Mouse (Mus musculus) lung, postnatal 0 days (tissue): ENCODE measurements at regions not wholly inside any gene's neighbourhood (a gene's known extent, or its start where the extent isn't known, plus 50 kb on each side); places are given as distances from the start of the nearest gene placed in this dataset.

Experiments
- ATAC-seq: fragments of 200-750 bp; cut with Nextera tagmentation; 2 replicates; pipeline ENCODE4 v1.8.0; 2017; ENCODE audit warnings: moderate library complexity
- DNase-seq: peaks from one replicate; pipeline ENCODE4 v3.0.0-alpha.2; 2016; ENCODE audit warnings: low spot score
- H3K27ac ChIP-seq: fragments of 300-500 bp; sonication (generic); 2 replicates; pipeline ENCODE4 v1.5.1; 2014; ENCODE audit warnings: antibody characterized with exemption, mild to moderate bottlenecking, low read length, mixed read lengths
- H3K27me3 ChIP-seq: fragments of 300-500 bp; sonication (generic); replicated peaks from 2 replicates; pipeline ENCODE4 v1.6.1; 2014; ENCODE audit warnings: low read length, mixed read lengths; ENCODE audit not compliant: insufficient read depth
- H3K36me3 ChIP-seq: fragments of 300-500 bp; sonication (generic); 2 replicates; pipeline ENCODE4 v1.6.1; 2014; ENCODE audit warnings: low read length, mixed read lengths; ENCODE audit not compliant: insufficient read depth
- H3K4me1 ChIP-seq: fragments of 300-500 bp; sonication (generic); 2 replicates; pipeline ENCODE4 v1.6.1; 2014; ENCODE audit warnings: antibody characterized with exemption, low read depth, low read length, mixed read lengths; ENCODE audit not compliant: insufficient read depth
- H3K4me2 ChIP-seq: fragments of 300-500 bp; sonication (generic); replicated peaks from 2 replicates; pipeline ENCODE4 v1.6.1; 2014; ENCODE audit warnings: low read depth, mild to moderate bottlenecking, low read length, moderate library complexity, mixed read lengths
- H3K4me3 ChIP-seq: fragments of 300-500 bp; sonication (generic); 2 replicates; pipeline ENCODE4 v1.5.1; 2014; ENCODE audit warnings: low read depth, low read length
- H3K9ac ChIP-seq: fragments of 300-500 bp; sonication (generic); replicated peaks from 2 replicates; pipeline ENCODE4 v1.6.1; 2014; ENCODE audit warnings: low read depth, mild to moderate bottlenecking
- H3K9me3 ChIP-seq: fragments of 300-500 bp; sonication (generic); 2 replicates; pipeline ENCODE4 v1.6.1; 2016; ENCODE audit warnings: low read length, mixed read lengths
- CTCF ChIP-seq: IDR thresholded peaks from 2 replicates; pipeline ENCODE4 v1.5.1; 2016; ENCODE audit warnings: antibody characterized with exemption, mild to moderate bottlenecking
- EP300 ChIP-seq: IDR thresholded peaks from 2 replicates; pipeline ENCODE4 v1.6.1; 2016; ENCODE audit warnings: antibody characterized with exemption, mild to moderate bottlenecking, control low read depth
- WGBS: fragments of 180-500 bp; shearing (Covaris S2); extraction: QIAGEN DNeasy Blood & Tissue Kit; methylation state at CpG from one replicate; pipeline ENCODE4 v1.1.7; 2014; 5-methylcytosine and 5-hydroxymethylcytosine counted together

GRCm38 (mm10) chr15:49335523-49336040, 4549.1 kb upstream of the Gm7489 start:
- Histone ChIP-seq H3K4me1 (no peaks in the 10 kb centered on the region), H3K36me3 (no peaks in the 10 kb centered on the region), H3K27ac (no peak overlapping the region), H3K4me2 (no peak overlapping the region), H3K9ac (no peak overlapping the region), H3K27me3 (no peaks in the 10 kb centered on the region), H3K4me3 (no peak overlapping the region), H3K9me3 (no peaks in the 10 kb centered on the region)
- TF ChIP-seq CTCF (no peak), EP300 (no peak)
- no peak for DNase-seq
- ATAC-seq = no peak
- 56% methylated on average over 2 of the region's 2 CpGs for WGBS

- H3K27ac ChIP-seq = no peak overlapping the region
- H3K4me3 ChIP-seq = no peak overlapping the region
- no peak for DNase-seq
- no peaks in the 10 kb centered on the region for H3K36me3 ChIP-seq
- WGBS = 82% methylated on average over 1 of the region's 1 CpGs
- H3K27me3 ChIP-seq = no peaks in the 10 kb centered on the region
- no peaks in the 10 kb centered on the region for H3K4me1 ChIP-seq
- no peaks in the 10 kb centered on the region for H3K9me3 ChIP-seq
- no peak for ATAC-seq
- no peak overlapping the region for H3K9ac ChIP-seq
- TF ChIP-seq CTCF = no peak
- no peak for TF ChIP-seq EP300
- no peak overlapping the region for H3K4me2 ChIP-seq
Observed at GRCm38 (mm10) chr15:49347029-49347428, 4537.7 kb upstream of the Gm7489 start.

DNA sequence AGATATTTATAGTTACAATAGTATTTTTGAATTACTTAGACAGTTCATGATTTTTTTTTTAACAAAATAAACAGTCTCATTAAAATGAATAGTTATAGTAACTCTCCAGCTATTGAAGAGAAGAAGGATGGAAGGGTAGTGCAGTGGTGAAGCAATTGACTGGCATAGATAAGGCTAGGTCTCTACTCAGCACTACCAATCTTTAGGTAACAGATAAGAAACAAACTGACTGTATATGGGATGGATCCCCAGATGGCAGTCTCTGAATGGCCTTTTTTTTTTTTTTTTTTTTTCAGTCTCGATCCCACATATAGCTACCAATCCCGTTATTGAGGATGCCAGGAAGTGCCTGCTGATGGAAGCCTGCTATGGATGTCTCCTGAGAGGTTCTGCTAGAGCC, 4528.6 kb upstream of the Gm7489 start:
- Histone ChIP-seq H3K4me3 (no peak overlapping the region), H3K9me3 (no peaks in the 10 kb centered on the region), H3K4me1 (no peaks in the 10 kb centered on the region), H3K4me2 (no peak overlapping the region), H3K27ac (no peak overlapping the region), H3K9ac (no peak overlapping the region), H3K27me3 (no peaks in the 10 kb centered on the region), H3K36me3 (no peaks in the 10 kb centered on the region)
- TF ChIP-seq EP300 (no peak), CTCF (no peak)
- no peak for ATAC-seq
- no peak for DNase-seq
- 78% methylated on average over 2 of the region's 2 CpGs for WGBS

DNA sequence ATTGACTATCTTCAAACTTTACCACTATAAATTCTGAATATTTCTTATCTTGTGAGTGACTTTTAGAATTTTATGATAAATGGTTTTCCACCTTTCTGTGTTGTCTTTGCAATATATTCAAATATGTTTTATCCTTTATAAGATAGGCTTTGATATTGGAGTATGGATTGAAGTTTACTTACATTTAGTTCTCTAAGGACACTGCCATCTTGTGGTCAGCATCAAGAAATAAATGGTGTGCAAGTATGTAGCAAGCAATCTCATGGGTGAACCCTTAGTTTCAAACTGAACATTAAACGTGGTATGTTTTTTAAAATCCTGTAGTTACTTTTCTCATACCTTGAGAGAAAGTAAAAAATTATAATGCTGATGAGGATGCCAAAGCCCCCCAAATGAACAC, 4488.7 kb upstream of the Gm7489 start:
- no peaks in the 10 kb centered on the region for H3K9me3 ChIP-seq
- TF ChIP-seq CTCF (peak; percentile 38), EP300 (no peak)
- no peaks in the 10 kb centered on the region for H3K27me3 ChIP-seq
- ATAC-seq (no peak), DNase-seq (peak; percentile 7)
- no peak overlapping the region for H3K27ac ChIP-seq
- H3K4me2 ChIP-seq = no peak overlapping the region
- no peak overlapping the region for H3K9ac ChIP-seq
- WGBS = 31% methylated on average over 1 of the region's 1 CpGs
- H3K4me3 ChIP-seq = no peak overlapping the region
- H3K4me1 ChIP-seq = no peaks in the 10 kb centered on the region
- no peaks in the 10 kb centered on the region for H3K36me3 ChIP-seq

- Histone ChIP-seq H3K4me2 (no peak overlapping the region), H3K9ac (no peak overlapping the region), H3K27ac (no peak overlapping the region), H3K36me3 (no peaks in the 10 kb centered on the region), H3K9me3 (no peaks in the 10 kb centered on the region), H3K4me1 (no peaks in the 10 kb centered on the region), H3K27me3 (no peaks in the 10 kb centered on the region), H3K4me3 (no peak overlapping the region)
- DNase-seq = no peak
- ATAC-seq = no peak
- TF ChIP-seq CTCF (no peak), EP300 (no peak)
Observed at GRCm38 (mm10) chr15:49413665-49414064, 4471.0 kb upstream of the Gm7489 start.

- Histone ChIP-seq H3K4me3 (no peak overlapping the region), H3K9me3 (no peaks in the 10 kb centered on the region), H3K27ac (no peak overlapping the region), H3K27me3 (no peaks in the 10 kb centered on the region), H3K36me3 (no peaks in the 10 kb centered on the region), H3K9ac (no peak overlapping the region), H3K4me1 (no peaks in the 10 kb centered on the region), H3K4me2 (no peak overlapping the region)
- DNase-seq (no peak), ATAC-seq (no peak)
- TF ChIP-seq EP300 (no peak), CTCF (no peak)
Observed at GRCm38 (mm10) chr15:49451310-49451709, 4433.4 kb upstream of the Gm7489 start.

DNA sequence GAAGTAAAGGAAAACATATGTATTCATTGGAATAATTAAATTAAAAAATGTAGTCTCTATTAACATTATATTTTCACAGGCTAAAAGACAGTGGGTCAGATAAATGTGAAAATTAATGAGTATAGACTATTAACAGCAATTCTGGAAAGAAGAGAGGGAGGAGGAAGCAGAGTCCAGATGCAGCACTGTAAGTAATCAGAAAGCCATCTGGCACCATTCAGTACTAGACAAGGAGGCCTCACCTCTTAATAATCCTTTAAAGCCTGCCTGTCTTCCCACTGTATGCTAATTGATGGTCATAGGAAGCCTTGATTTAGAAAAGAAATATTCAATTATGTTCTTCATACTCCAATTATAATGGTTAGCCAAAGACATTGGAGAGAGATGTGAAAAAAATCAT, 4400.1 kb upstream of the Gm7489 start:
- TF ChIP-seq CTCF = no peak
- TF ChIP-seq EP300 = no peak
- ATAC-seq (no peak), DNase-seq (no peak)
- no peaks in the 10 kb centered on the region for H3K27me3 ChIP-seq
- no peaks in the 10 kb centered on the region for H3K9me3 ChIP-seq
- H3K36me3 ChIP-seq = no peaks in the 10 kb centered on the region
- H3K9ac ChIP-seq = no peak overlapping the region
- no peak overlapping the region for H3K27ac ChIP-seq
- H3K4me2 ChIP-seq = no peak overlapping the region
- no peak overlapping the region for H3K4me3 ChIP-seq
- H3K4me1 ChIP-seq = no peaks in the 10 kb centered on the region
